In the genomic region with DNA sequence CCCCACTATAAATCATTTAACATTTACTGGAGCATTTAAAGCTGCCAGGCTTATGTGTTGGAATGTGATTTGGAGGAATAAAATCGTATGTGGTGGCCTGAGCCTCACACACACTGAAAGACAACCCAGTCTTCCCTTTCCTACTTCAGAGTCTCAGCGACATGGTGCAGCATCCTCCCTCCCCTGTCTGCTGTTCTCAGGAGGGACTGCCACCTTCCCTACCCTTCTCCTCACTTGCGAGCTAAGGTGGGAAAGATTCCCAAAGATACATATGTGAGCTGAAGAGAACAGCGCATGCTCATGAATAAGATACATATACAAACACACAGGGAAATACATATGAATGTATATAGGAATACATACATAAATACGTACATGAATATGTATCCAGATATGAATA, we compare ENCODE assay signal across 18 mouse cellular contexts.
"Had no signal": no experiment of that assay in that cellular context is flagged by ENCODE, and none has a peak within 500 bp of the region (broad histone marks: within the 10 kb centered on the region; RNA-seq: fewer than 3 reads in every experiment).

No protein-coding gene starts in this region.

- H3K9me3 ChIP-seq: midbrain, embryonic 10.5 days; midbrain, embryonic 12.5 days; neural tube, embryonic 13.5 days; neural tube, embryonic 15.5 days had no signal

- H3K27ac ChIP-seq: midbrain, embryonic 10.5 days; midbrain, embryonic 12.5 days; neural tube, embryonic 13.5 days; neural tube, embryonic 15.5 days had no signal

- ATAC-seq: midbrain, embryonic 16.5 days had no signal

- DNase-seq: lung, adult 18-20 months; lung, embryonic 14.5 days; lung, postnatal 10 days; lung, postnatal 4 days; midbrain, embryonic 14.5 days; retina, postnatal 1 day; right cerebral cortex, adult 18-20 months; right cerebral cortex, postnatal 25 days; right cerebral cortex, postnatal 4 days; thymus, adult 18-20 months; thymus, postnatal 14 days; thymus, postnatal 36 days had no signal

- H3K9ac ChIP-seq: lung, embryonic 14.5 days; midbrain, embryonic 12.5 days; neural tube, embryonic 13.5 days; neural tube, embryonic 15.5 days had no signal

- H3K4me1 ChIP-seq: midbrain, embryonic 12.5 days had no signal

- H3K27me3 ChIP-seq: midbrain, embryonic 12.5 days; neural tube, embryonic 15.5 days had no signal

- H3K4me2 ChIP-seq: lung, embryonic 14.5 days; midbrain, embryonic 12.5 days; neural tube, embryonic 13.5 days; neural tube, embryonic 15.5 days had no signal

- H3K4me3 ChIP-seq: midbrain, embryonic 10.5 days; midbrain, embryonic 12.5 days; myocyte; neural tube, embryonic 13.5 days; neural tube, embryonic 15.5 days had no signal

- H3K36me3 ChIP-seq: midbrain, embryonic 10.5 days; midbrain, embryonic 12.5 days; neural tube, embryonic 13.5 days; neural tube, embryonic 15.5 days had no signal
